16 mouse cellular contexts compared by ENCODE assay signal in genomic region chr2:172866356-172866755, GRCm38 (mm10).
DNase-seq lines count a peak whose midpoint lies in the region; ATAC-seq and TF ChIP-seq lines count a peak whose summit lies in the region.
"Had no signal": no experiment of that assay in that cellular context is flagged by ENCODE, and none has a peak within 500 bp of the region (broad histone marks: within the 10 kb centered on the region; RNA-seq: fewer than 3 reads in every experiment).

No protein-coding gene starts in this region.

- no peak overlapping the region for H3K4me2 ChIP-seq in heart, postnatal 0 days (ENCODE audit: low read depth, low read length)
- H3K4me2 ChIP-seq in embryonic facial prominence, embryonic 13.5 days = no peak overlapping the region
- no peak overlapping the region for H3K4me2 ChIP-seq in limb, embryonic 13.5 days (replicated peaks)
- no peak overlapping the region for H3K4me2 ChIP-seq in kidney, embryonic 16.5 days (replicated peaks; ENCODE audit: low read depth, low read length)
- H3K4me2 ChIP-seq: embryonic facial prominence, embryonic 12.5 days; hindbrain, embryonic 14.5 days had no signal

- peaks cover 30% of the 10 kb centered on the region for H3K4me1 ChIP-seq in heart, postnatal 0 days (ENCODE audit: control insufficient read depth, insufficient read depth)
- peaks cover 46% of the 10 kb centered on the region for H3K4me1 ChIP-seq in embryonic facial prominence, embryonic 13.5 days
- peaks cover 59% of the 10 kb centered on the region for H3K4me1 ChIP-seq in limb, embryonic 13.5 days
- peaks cover 28% of the 10 kb centered on the region for H3K4me1 ChIP-seq in kidney, embryonic 16.5 days (ENCODE audit: insufficient read depth, low read length)

- DNase-seq in heart, postnatal 0 days (ENCODE audit: low spot score) = no peak
- DNase-seq in heart, adult 18-20 months = no peak
- peak; percentile 70 for DNase-seq in R1 (ENCODE audit: low read depth, low spot score)
- no peak for DNase-seq in right cerebral cortex, postnatal 4 days
- DNase-seq: adrenal gland, adult 2 months; cerebellum, adult 11 months; gastrocnemius, adult 2 months; kidney, adult 18-20 months; kidney, postnatal 36 days; lung, adult 2 months had no signal

- TF ChIP-seq EP300 in heart, postnatal 0 days (IDR thresholded peaks at IDR 0.05; ENCODE audit: low read depth) = no peak

- H3K4me3 ChIP-seq in heart, postnatal 0 days (ENCODE audit: low read depth, low read length) = no peak overlapping the region
- H3K4me3 ChIP-seq in embryonic facial prominence, embryonic 13.5 days = no peak overlapping the region
- no peak overlapping the region for H3K4me3 ChIP-seq in limb, embryonic 13.5 days
- H3K4me3 ChIP-seq in kidney, embryonic 16.5 days (ENCODE audit: low read length) = no peak overlapping the region
- H3K4me3 ChIP-seq: embryonic facial prominence, embryonic 12.5 days; forebrain, embryonic 10.5 days; gastrocnemius, adult 2 months had no signal

- no peak for ATAC-seq in heart, postnatal 0 days (ENCODE audit: insufficient read depth, low read depth)
- ATAC-seq in embryonic facial prominence, embryonic 13.5 days (ENCODE audit: insufficient number of reproducible peaks, insufficient read depth, low FRiP score, low TSS enrichment, low read depth) = no peak
- ATAC-seq in limb, embryonic 13.5 days (ENCODE audit: low FRiP score, low read depth) = no peak
- ATAC-seq in kidney, embryonic 16.5 days (ENCODE audit: low FRiP score, low TSS enrichment) = no peak

- no peak overlapping the region for H3K9ac ChIP-seq in heart, postnatal 0 days (replicated peaks; ENCODE audit: low read depth, low read length)
- H3K9ac ChIP-seq in embryonic facial prominence, embryonic 13.5 days = no peak overlapping the region
- H3K9ac ChIP-seq in limb, embryonic 13.5 days = no peak overlapping the region
- no peak overlapping the region for H3K9ac ChIP-seq in kidney, embryonic 16.5 days (replicated peaks; ENCODE audit: low read length)
- H3K9ac ChIP-seq: embryonic facial prominence, embryonic 12.5 days; hindbrain, embryonic 14.5 days had no signal

- WGBS in heart, postnatal 0 days = 54% methylated on average over 5 of the region's 5 CpGs
- 74% methylated on average over 5 of the region's 5 CpGs for WGBS in embryonic facial prominence, embryonic 13.5 days
- WGBS in limb, embryonic 13.5 days = 53% methylated on average over 5 of the region's 5 CpGs
- WGBS in kidney, embryonic 16.5 days = 76% methylated on average over 5 of the region's 5 CpGs

- H3K27ac ChIP-seq in heart, postnatal 0 days (ENCODE audit: low read depth) = 0 out of 2 replicates have a peak overlapping the region, but pooled peaks have one; percentile 6
- H3K27ac ChIP-seq in embryonic facial prominence, embryonic 13.5 days = peak overlapping the region; percentile 78
- peak overlapping the region; percentile 74; the same call in 1 of the 2 replicates for H3K27ac ChIP-seq in limb, embryonic 13.5 days
- no peak overlapping the region for H3K27ac ChIP-seq in kidney, embryonic 16.5 days (ENCODE audit: low read length)
- H3K27ac ChIP-seq: gastrocnemius, adult 2 months; hindbrain, embryonic 14.5 days had no signal

- H3K36me3 ChIP-seq in heart, postnatal 0 days (replicated peaks; ENCODE audit: control insufficient read depth, insufficient read depth, low read length) = no peaks in the 10 kb centered on the region
- H3K36me3 ChIP-seq in embryonic facial prominence, embryonic 13.5 days = peaks cover 16% of the 10 kb centered on the region
- peaks cover 24% of the 10 kb centered on the region for H3K36me3 ChIP-seq in limb, embryonic 13.5 days
- peaks cover 10% of the 10 kb centered on the region; the same call in 1 of the 2 replicates for H3K36me3 ChIP-seq in kidney, embryonic 16.5 days (ENCODE audit: insufficient read depth, low read length)

- H3K27me3 ChIP-seq in heart, postnatal 0 days (ENCODE audit: control insufficient read depth, insufficient read depth, low read length) = no peaks in the 10 kb centered on the region
- 0 out of 2 replicates have a peak, but pooled peaks cover 4% of the 10 kb centered on the region for H3K27me3 ChIP-seq in embryonic facial prominence, embryonic 13.5 days
- H3K27me3 ChIP-seq in limb, embryonic 13.5 days = peaks cover 10% of the 10 kb centered on the region
- no peaks in the 10 kb centered on the region for H3K27me3 ChIP-seq in kidney, embryonic 16.5 days (ENCODE audit: insufficient read depth, low read length)
- H3K27me3 ChIP-seq: embryonic facial prominence, embryonic 12.5 days had no signal

- no peak for TF ChIP-seq CTCF in heart, postnatal 0 days (IDR thresholded peaks at IDR 0.05; ENCODE audit: low read depth)

- no peaks in the 10 kb centered on the region for H3K9me3 ChIP-seq in heart, postnatal 0 days (replicated peaks; ENCODE audit: control insufficient read depth, low read length)
- peaks cover 3% of the 10 kb centered on the region; the same call in 1 of the 2 replicates for H3K9me3 ChIP-seq in embryonic facial prominence, embryonic 13.5 days
- H3K9me3 ChIP-seq in limb, embryonic 13.5 days = peaks cover 10% of the 10 kb centered on the region
- no peaks in the 10 kb centered on the region for H3K9me3 ChIP-seq in kidney, embryonic 16.5 days (ENCODE audit: low read length)
